Mouse (Mus musculus): ENCODE data around the gene Ass1. TPM values are rescaled to one million over a fixed set of nuclear protein-coding genes. Genes with fewer than 3 reads are reported as not detected.

Ass1 gene
- total RNA-seq (2021) = 1 to 10 TPM; 5.4 to 6.5 TPM
- 4.9 and 7.0 TPM in 2 replicates for polyA plus RNA-seq (2012; rRNA removed)
- long read RNA-seq, partial matches to known transcripts = 0 of 1 reads
- long read RNA-seq, other reads (novel, unspliced or antisense) = 1 of 1 reads

DNA sequence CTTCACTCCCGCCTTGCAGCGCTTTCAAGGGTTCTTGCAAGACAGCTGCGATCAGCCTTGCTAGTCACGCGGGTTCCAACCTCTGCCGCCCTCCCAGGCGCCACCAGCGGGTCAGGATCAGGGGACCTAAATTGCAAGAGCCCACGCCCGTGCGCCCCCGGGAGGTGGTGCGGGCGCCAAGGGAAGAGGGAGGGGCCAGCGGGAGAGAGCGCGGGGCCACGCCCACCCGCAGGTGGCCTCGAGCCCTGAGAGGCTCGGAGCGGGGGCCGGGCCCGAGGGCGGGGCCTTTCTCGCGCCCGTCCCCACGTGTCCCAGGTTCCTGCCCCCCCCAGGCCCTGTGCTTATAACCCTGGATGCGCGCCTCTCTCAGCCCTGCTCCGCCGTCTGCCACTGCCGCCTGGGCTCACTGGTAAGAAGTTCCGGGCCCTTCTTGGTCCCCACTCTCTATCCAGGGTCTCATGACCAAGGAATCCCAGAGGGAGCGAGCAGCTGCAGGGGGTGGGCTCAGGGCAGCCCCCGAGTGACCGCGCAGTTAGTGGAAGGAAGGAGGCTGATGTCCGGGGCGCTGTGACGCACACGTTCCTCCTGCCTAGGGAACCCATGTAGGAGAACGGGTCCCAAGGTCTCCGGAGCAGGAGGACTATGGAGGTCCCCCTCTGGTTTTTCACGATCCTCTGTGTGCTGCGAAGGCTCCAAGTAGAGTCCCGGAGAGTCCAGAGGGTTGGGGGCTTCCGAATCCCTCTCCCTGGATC is at the start of gene Ass1:
Gene Ass1, plus strand, starts transcription at position 277 of the 752 bp plus-strand sequence.
- Histone ChIP-seq H3K4me3 (peak within 1 kb of the TSS; percentile 49), H3K79me2 (replicated peaks; ENCODE audit: control insufficient read depth, insufficient read depth, low read length) (no peaks in the 10 kb centered on the region), H3K27me3 (ENCODE audit: control insufficient read depth, insufficient read depth, low read length) (no peaks in the 10 kb centered on the region), H3K36me3 (ENCODE audit: control insufficient read depth, insufficient read depth, low read length) (no peaks in the 10 kb centered on the region), H3K4me1 (ENCODE audit: control insufficient read depth, insufficient read depth, low read length) (no peaks in the 10 kb centered on the region; the same call in 1 of the 2 replicates), H3K9ac (ENCODE audit: low read depth, low read length) (peak within 1 kb of the TSS; percentile 64), H3K27ac (peak within 1 kb of the TSS; percentile 65)
- DNase-seq = peak; percentile 82 to 88
- intact Hi-C loops (cut with DNase I) = no loop called here
- 2% methylated on average over 49 of the region's 49 CpGs for WGBS
- TF ChIP-seq EP300 (IDR thresholded peaks at IDR 0.05; ENCODE audit: insufficient read depth, low read depth, low read length) (no peak), CTCF (IDR thresholded peaks at IDR 0.05) (peak; percentile 63), POLR2A (IDR thresholded peaks at IDR 0.05; ENCODE audit: insufficient read depth, low read depth, low read length) (peak; percentile 56)

DNA sequence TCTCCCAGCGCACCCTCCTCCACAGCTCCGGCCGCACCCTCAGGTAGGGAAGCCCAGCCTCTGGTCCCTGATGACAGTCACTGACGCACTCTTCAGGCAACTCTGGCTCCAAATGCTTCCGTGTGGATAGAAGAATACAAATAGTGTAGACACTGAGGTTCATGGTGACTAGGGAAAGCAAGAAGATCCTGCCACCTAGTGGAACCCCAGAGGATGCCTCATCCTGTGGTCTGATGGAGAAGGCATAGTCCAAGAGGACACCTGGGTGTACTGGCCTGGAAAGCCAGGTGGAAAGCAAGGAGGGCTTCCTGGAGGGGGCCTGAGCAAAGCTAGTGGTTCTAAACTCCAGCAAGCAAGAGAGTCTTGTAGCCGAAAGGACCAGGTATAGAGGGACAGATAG is 49.1 kb upstream of the Ass1 start:
- no peaks in the 10 kb centered on the region for H3K36me3 ChIP-seq (ENCODE audit: control insufficient read depth, insufficient read depth, low read length)
- no peak for DNase-seq
- no peak overlapping the region for H3K27ac ChIP-seq
- H3K4me3 ChIP-seq = no peak overlapping the region
- 74% methylated on average over 6 of the region's 6 CpGs for WGBS
- H3K4me1 ChIP-seq (ENCODE audit: control insufficient read depth, insufficient read depth, low read length) = no peaks in the 10 kb centered on the region
- intact Hi-C loops (cut with DNase I) = no loop called here
- no peaks in the 10 kb centered on the region for H3K79me2 ChIP-seq (replicated peaks; ENCODE audit: control insufficient read depth, insufficient read depth, low read length)
- H3K27me3 ChIP-seq (ENCODE audit: control insufficient read depth, insufficient read depth, low read length) = 0 out of 2 replicates have a peak, but pooled peaks cover 2% of the 10 kb centered on the region
- no peak for TF ChIP-seq POLR2A (IDR thresholded peaks at IDR 0.05; ENCODE audit: insufficient read depth, low read depth, low read length)
- peak; percentile 48 for TF ChIP-seq CTCF (IDR thresholded peaks at IDR 0.05)
- TF ChIP-seq EP300 (IDR thresholded peaks at IDR 0.05; ENCODE audit: insufficient read depth, low read depth, low read length) = no peak
- no peak overlapping the region for H3K9ac ChIP-seq (ENCODE audit: low read depth, low read length)

DNA sequence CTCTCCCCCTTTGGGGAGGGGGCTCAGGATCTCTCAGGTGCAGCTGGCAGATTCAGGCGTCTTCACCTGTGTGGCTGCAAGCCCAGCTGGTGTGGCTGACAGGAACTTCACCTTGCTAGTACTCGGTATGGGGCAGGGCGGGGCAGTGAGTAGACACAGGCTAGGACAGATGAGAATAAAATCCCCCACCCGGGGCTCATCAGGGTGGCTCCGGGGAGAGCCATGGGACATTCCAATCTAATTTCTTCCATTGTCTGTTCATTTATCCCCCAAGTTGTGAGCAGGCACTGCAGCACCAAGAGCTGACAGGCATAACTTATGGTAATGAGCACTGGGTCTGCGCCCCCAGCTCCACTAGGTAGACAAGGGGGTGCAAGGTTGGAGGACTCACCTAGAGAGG is 47.4 kb upstream of the Ass1 start:
- Histone ChIP-seq H3K27me3 (ENCODE audit: control insufficient read depth, insufficient read depth, low read length) (0 out of 2 replicates have a peak, but pooled peaks cover under 1% of the 10 kb centered on the region), H3K9ac (ENCODE audit: low read depth, low read length) (no peak overlapping the region), H3K79me2 (replicated peaks; ENCODE audit: control insufficient read depth, insufficient read depth, low read length) (no peaks in the 10 kb centered on the region), H3K4me1 (ENCODE audit: control insufficient read depth, insufficient read depth, low read length) (no peaks in the 10 kb centered on the region), H3K36me3 (ENCODE audit: control insufficient read depth, insufficient read depth, low read length) (no peaks in the 10 kb centered on the region), H3K27ac (no peak overlapping the region), H3K4me3 (no peak overlapping the region)
- no peak for DNase-seq
- intact Hi-C loops (cut with DNase I) = no loop called here
- WGBS = 66% methylated on average over 6 of the region's 6 CpGs
- TF ChIP-seq CTCF (IDR thresholded peaks at IDR 0.05) (no peak), POLR2A (IDR thresholded peaks at IDR 0.05; ENCODE audit: insufficient read depth, low read depth, low read length) (no peak), EP300 (IDR thresholded peaks at IDR 0.05; ENCODE audit: insufficient read depth, low read depth, low read length) (no peak)

DNA sequence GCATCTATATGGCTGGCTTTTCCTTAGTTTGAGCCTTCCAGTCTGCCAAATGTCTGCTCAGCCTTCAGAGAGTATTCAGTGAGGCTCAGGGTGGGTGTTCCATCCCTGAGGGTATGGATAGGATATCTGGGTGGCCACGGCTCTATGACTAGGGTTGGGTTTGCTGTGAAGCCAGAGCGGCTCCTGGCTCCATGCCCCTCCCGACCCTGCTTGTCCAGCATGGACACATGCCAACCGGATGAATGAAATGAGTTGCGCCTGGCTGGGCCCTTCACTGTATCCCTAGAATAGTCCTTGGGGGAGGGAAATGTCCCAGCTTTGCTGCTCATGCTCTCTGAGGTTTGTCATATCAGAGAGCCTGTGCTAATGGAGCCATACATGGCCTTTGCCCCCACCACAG is 38.5 kb upstream of the Ass1 start:
- DNase-seq = no peak
- intact Hi-C loops (cut with DNase I) = no loop called here
- H3K36me3 ChIP-seq (ENCODE audit: control insufficient read depth, insufficient read depth, low read length) = no peaks in the 10 kb centered on the region
- H3K79me2 ChIP-seq (replicated peaks; ENCODE audit: control insufficient read depth, insufficient read depth, low read length) = no peaks in the 10 kb centered on the region
- TF ChIP-seq POLR2A (IDR thresholded peaks at IDR 0.05; ENCODE audit: insufficient read depth, low read depth, low read length) (no peak), CTCF (IDR thresholded peaks at IDR 0.05) (no peak), EP300 (IDR thresholded peaks at IDR 0.05; ENCODE audit: insufficient read depth, low read depth, low read length) (no peak)
- 41% methylated on average over 5 of the region's 5 CpGs for WGBS
- H3K4me3 ChIP-seq = no peak overlapping the region
- no peak overlapping the region for H3K9ac ChIP-seq (ENCODE audit: low read depth, low read length)
- no peaks in the 10 kb centered on the region for H3K4me1 ChIP-seq (ENCODE audit: control insufficient read depth, insufficient read depth, low read length)
- H3K27me3 ChIP-seq (ENCODE audit: control insufficient read depth, insufficient read depth, low read length) = no peaks in the 10 kb centered on the region
- H3K27ac ChIP-seq = no peak overlapping the region

DNA sequence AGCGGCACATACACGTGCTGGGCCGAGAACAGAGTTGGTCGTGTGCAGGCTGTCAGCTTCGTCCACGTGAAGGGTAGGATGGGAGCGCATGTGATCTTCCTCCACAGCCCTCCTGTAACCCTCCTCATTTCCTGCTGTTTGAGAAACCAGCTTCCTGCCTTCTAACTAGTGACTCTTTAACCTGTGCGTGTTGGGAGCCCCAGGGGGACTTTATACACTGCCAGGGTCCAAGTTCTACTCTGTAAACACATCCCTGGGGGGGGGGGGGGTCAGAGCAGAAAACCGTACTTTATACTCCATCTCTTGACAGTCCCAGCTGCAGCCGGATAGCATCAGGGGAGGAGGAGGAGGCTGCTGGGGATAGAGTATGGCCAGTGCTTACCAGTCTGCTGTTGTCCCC is 35.3 kb upstream of the Ass1 start:
- no peak overlapping the region for H3K4me3 ChIP-seq
- H3K36me3 ChIP-seq (ENCODE audit: control insufficient read depth, insufficient read depth, low read length) = no peaks in the 10 kb centered on the region
- H3K4me1 ChIP-seq (ENCODE audit: control insufficient read depth, insufficient read depth, low read length) = no peaks in the 10 kb centered on the region
- no peak for DNase-seq
- no peak for TF ChIP-seq EP300 (IDR thresholded peaks at IDR 0.05; ENCODE audit: insufficient read depth, low read depth, low read length)
- TF ChIP-seq POLR2A (IDR thresholded peaks at IDR 0.05; ENCODE audit: insufficient read depth, low read depth, low read length) = no peak
- no peak for TF ChIP-seq CTCF (IDR thresholded peaks at IDR 0.05)
- no peak overlapping the region for H3K9ac ChIP-seq (ENCODE audit: low read depth, low read length)
- intact Hi-C loops (cut with DNase I) = loop anchor here (1.0 kb wide), 1 partner anchor 38 kb away; no protein-coding TSS in a partner anchor
- no peaks in the 10 kb centered on the region for H3K79me2 ChIP-seq (replicated peaks; ENCODE audit: control insufficient read depth, insufficient read depth, low read length)
- no peak overlapping the region for H3K27ac ChIP-seq
- no peaks in the 10 kb centered on the region for H3K27me3 ChIP-seq (ENCODE audit: control insufficient read depth, insufficient read depth, low read length)
- WGBS = 55% methylated on average over 10 of the region's 10 CpGs

DNA sequence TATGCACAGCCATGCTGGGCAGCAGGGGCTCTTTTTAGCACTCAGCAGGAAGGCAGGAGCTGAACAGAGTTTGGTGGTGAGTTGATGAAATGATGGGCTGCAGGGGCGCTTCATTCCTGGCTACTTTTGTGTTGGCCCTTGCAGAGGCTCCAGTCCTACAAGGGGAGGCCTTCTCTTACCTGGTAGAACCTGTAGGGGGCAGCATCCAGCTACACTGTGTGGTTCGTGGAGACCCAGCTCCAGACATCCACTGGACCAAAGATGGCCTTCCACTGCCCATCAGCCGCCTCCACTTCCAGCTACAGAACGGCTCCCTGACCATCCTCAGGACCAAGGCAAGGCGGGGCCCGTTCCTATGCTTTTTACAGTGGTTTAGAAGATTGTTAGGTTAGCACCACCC is 34.4 kb upstream of the Ass1 start:
- no peak overlapping the region for H3K9ac ChIP-seq (ENCODE audit: low read depth, low read length)
- no peak overlapping the region for H3K4me3 ChIP-seq
- DNase-seq = peak in 1 of 2 experiments; percentile 42
- H3K4me1 ChIP-seq (ENCODE audit: control insufficient read depth, insufficient read depth, low read length) = no peaks in the 10 kb centered on the region
- intact Hi-C loops (cut with DNase I) = loop anchor here (1.0 kb wide), 1 partner anchor 37 kb away; no protein-coding TSS in a partner anchor
- WGBS = 39% methylated on average over 6 of the region's 6 CpGs
- H3K36me3 ChIP-seq (ENCODE audit: control insufficient read depth, insufficient read depth, low read length) = no peaks in the 10 kb centered on the region
- no peak for TF ChIP-seq POLR2A (IDR thresholded peaks at IDR 0.05; ENCODE audit: insufficient read depth, low read depth, low read length)
- TF ChIP-seq CTCF (IDR thresholded peaks at IDR 0.05) = peak; percentile 79
- no peak for TF ChIP-seq EP300 (IDR thresholded peaks at IDR 0.05; ENCODE audit: insufficient read depth, low read depth, low read length)
- H3K27ac ChIP-seq = no peak overlapping the region
- H3K79me2 ChIP-seq (replicated peaks; ENCODE audit: control insufficient read depth, insufficient read depth, low read length) = no peaks in the 10 kb centered on the region
- no peaks in the 10 kb centered on the region for H3K27me3 ChIP-seq (ENCODE audit: control insufficient read depth, insufficient read depth, low read length)

All from heart, adult 2 months (tissue).